15 mouse cellular contexts compared by ENCODE assay signal in genomic region chr9:123186151-123186550, GRCm38 (mm10). TPM values are rescaled to one million over a fixed set of nuclear protein-coding genes. Genes with fewer than 3 reads are reported as not detected.
"Had no signal": no experiment of that assay in that cellular context is flagged by ENCODE, and none has a peak within 500 bp of the region (broad histone marks: within the 10 kb centered on the region; RNA-seq: fewer than 3 reads in every experiment).

No protein-coding gene starts in this region.

- DNase-seq: liver, embryonic 13.5 days; liver, postnatal 0 days; lung, adult 2 months; lung, postnatal 10 days; lung, postnatal 4 days; midbrain, embryonic 14.5 days; retina, postnatal 1 day; right cerebral cortex, adult 18-20 months; thymus, postnatal 14 days; thymus, postnatal 36 days had no signal

- ATAC-seq: liver, postnatal 0 days; midbrain, embryonic 16.5 days had no signal

RNA-seq across cellular contexts. Expression of gene Cdcp1, which starts 29.7 kb away (rescaled TPM):
- polyA plus RNA-seq: midbrain, embryonic 14.5 days; myocyte had no signal

RNA-seq across cellular contexts. Expression of gene Clec3b, which starts 35.4 kb away (rescaled TPM):
- total RNA-seq: megakaryocyte-erythroid progenitor cell, adult 5-6 weeks had no signal
- polyA plus RNA-seq: liver, embryonic 15.5 days; liver, postnatal 0 days; neural tube, embryonic 11.5 days had no signal
